Mouse (Mus musculus) CH12.LX (cell line): Measurements from ENCODE around the gene Gm28047. TPM values are rescaled to one million over a fixed set of nuclear protein-coding genes. Genes with fewer than 3 reads are reported as not detected.

Experiments used
- DNase-seq: peaks from one replicate; pipeline ENCODE4 v3.0.0-alpha.2; 2013; ENCODE audit errors: extremely low read depth
- H3K27ac ChIP-seq: 2 replicates; pipeline ENCODE4 v1.5.1; 2012; ENCODE audit warnings: low read depth, mild to moderate bottlenecking, control low read depth, moderate library complexity; ENCODE audit not compliant: insufficient read depth
- H3K27me3 ChIP-seq: replicated peaks from 2 replicates; pipeline ENCODE3; 2012; ENCODE audit warnings: inconsistent platforms
- H3K36me3 ChIP-seq, 2 experiments: replicated peaks in 1 of 2; 2 replicates each; pipeline versions ENCODE3 to v1.6.1; 2012; ENCODE audit warnings: inconsistent platforms in 1 of 2, low read length in 1 of 2, mild to moderate bottlenecking in 1 of 2, mixed read lengths in 1 of 2, moderate library complexity in 1 of 2; ENCODE audit not compliant: control insufficient read depth in 1 of 2, insufficient read depth in 1 of 2
- H3K4me1 ChIP-seq, 2 experiments: 2 replicates each; pipeline ENCODE4 v1.6.1; 2012; ENCODE audit warnings: inconsistent platforms in 1 of 2, moderate library complexity in 1 of 2; ENCODE audit not compliant: insufficient read depth in 2 of 2, control insufficient read depth in 1 of 2
- H3K4me2 ChIP-seq: 2 replicates; pipeline ENCODE4 v1.6.1; 2012; ENCODE audit warnings: low read depth, mild to moderate bottlenecking, control low read depth; ENCODE audit not compliant: poor library complexity, insufficient read depth, severe bottlenecking
- H3K4me3 ChIP-seq, 3 experiments: fragments of 150-350 bp in 1 of 3; sonication (generic) in 1 of 3; replicated peaks in 1 of 3; 2 replicates each; pipeline versions ENCODE3 to v1.5.1; 2011 to 2012; ENCODE audit warnings: low read depth in 2 of 3, low read length in 2 of 3, mild to moderate bottlenecking in 2 of 3, moderate library complexity in 2 of 3, control low read depth in 1 of 3, improper control_type of control experiment in 1 of 3, inconsistent platforms in 1 of 3, mixed read lengths in 1 of 3; ENCODE audit not compliant: poor library complexity in 1 of 3
- H3K79me2 ChIP-seq: replicated peaks from 2 replicates; pipeline ENCODE4 v1.6.1; 2012; ENCODE audit warnings: mild to moderate bottlenecking, moderate library complexity; ENCODE audit not compliant: control insufficient read depth, poor library complexity, insufficient read depth, severe bottlenecking; ENCODE audit errors: extremely low read depth
- H3K9ac ChIP-seq: 2 replicates; pipeline ENCODE4 v1.6.1; 2012; ENCODE audit warnings: low read depth, mild to moderate bottlenecking, control low read depth, moderate library complexity; ENCODE audit not compliant: insufficient read depth
- H3K9me3 ChIP-seq: replicated peaks from 2 replicates; pipeline ENCODE3; 2012; ENCODE audit warnings: low read length, inconsistent platforms, mixed read lengths
- BHLHE40 ChIP-seq: IDR thresholded peaks from 2 replicates; pipeline ENCODE4 v1.6.1; 2011; ENCODE audit warnings: mild to moderate bottlenecking, low read depth, low read length, improper control_type of control experiment
- CHD1 ChIP-seq: IDR thresholded peaks from 2 replicates; pipeline ENCODE4 v1.6.1; 2012; ENCODE audit warnings: low read depth, low read length, improper control_type of control experiment, inconsistent platforms
- CTCF ChIP-seq, 2 experiments: IDR thresholded peaks in 1 of 2; conservative IDR thresholded peaks in 1 of 2; 2 replicates each; pipeline ENCODE4 v1.5.1; 2011 to 2012; ENCODE audit warnings: low read depth in 2 of 2, low read length in 2 of 2, improper control_type of control experiment in 1 of 2, inconsistent platforms in 1 of 2, mild to moderate bottlenecking in 1 of 2, moderate library complexity in 1 of 2
- E2F4 ChIP-seq: IDR thresholded peaks from 2 replicates; pipeline ENCODE4 v1.6.1; 2011; ENCODE audit warnings: low read depth, low read length, improper control_type of control experiment; ENCODE audit not compliant: insufficient replicate concordance
- GABPA ChIP-seq: IDR thresholded peaks from 2 replicates; pipeline ENCODE4 v1.6.1; 2012; ENCODE audit warnings: low read depth, low read length, improper control_type of control experiment, inconsistent platforms; ENCODE audit not compliant: insufficient replicate concordance
- IRF4 ChIP-seq: IDR thresholded peaks from 2 replicates; pipeline ENCODE4 v1.6.1; 2014; ENCODE audit warnings: low read depth, mild to moderate bottlenecking, inconsistent platforms, low read length, improper control_type of control experiment
- JUN ChIP-seq: IDR thresholded peaks from 2 replicates; pipeline ENCODE4 v1.6.1; 2011; ENCODE audit warnings: low read depth, mild to moderate bottlenecking, low read length, improper control_type of control experiment, moderate library complexity; ENCODE audit not compliant: insufficient read depth
- JUND ChIP-seq: conservative IDR thresholded peaks from 2 replicates; pipeline ENCODE4 v1.6.1; 2011; ENCODE audit warnings: low read depth, low read length, improper control_type of control experiment
- MAFK ChIP-seq: IDR thresholded peaks from 2 replicates; pipeline ENCODE4 v1.6.1; 2011; ENCODE audit warnings: low read length, improper control_type of control experiment; ENCODE audit not compliant: insufficient replicate concordance
- MAX ChIP-seq: IDR thresholded peaks from 2 replicates; pipeline ENCODE4 v1.6.1; 2011; ENCODE audit warnings: low read length, improper control_type of control experiment
- MXI1 ChIP-seq: IDR thresholded peaks from 2 replicates; pipeline ENCODE4 v1.6.1; 2011; ENCODE audit warnings: mild to moderate bottlenecking, low read depth, low read length, improper control_type of control experiment
- NELFE ChIP-seq: IDR thresholded peaks from 2 replicates; pipeline ENCODE4 v1.6.1; 2011; ENCODE audit warnings: low read depth, low read length, improper control_type of control experiment
- RCOR1 ChIP-seq: conservative IDR thresholded peaks from 2 replicates; pipeline ENCODE4 v1.6.1; 2012; ENCODE audit warnings: low read depth, mild to moderate bottlenecking, inconsistent platforms, low read length, improper control_type of control experiment
- SMC3 ChIP-seq: IDR thresholded peaks from 2 replicates; pipeline ENCODE4 v1.6.1; 2011; ENCODE audit warnings: low read depth, low read length, improper control_type of control experiment
- UBTF ChIP-seq: IDR thresholded peaks from 2 replicates; pipeline ENCODE4 v1.6.1; 2012; ENCODE audit warnings: low read depth, mild to moderate bottlenecking, inconsistent platforms, low read length, improper control_type of control experiment, moderate library complexity
- USF2 ChIP-seq: conservative IDR thresholded peaks from 2 replicates; pipeline ENCODE4 v1.6.1; 2011; ENCODE audit warnings: low read depth, low read length, improper control_type of control experiment
- ZKSCAN1 ChIP-seq: IDR thresholded peaks from 2 replicates; pipeline ENCODE4 v1.6.1; 2012; ENCODE audit warnings: low read depth, inconsistent platforms, low read length, improper control_type of control experiment, borderline replicate concordance
- dilution Hi-C: fragments of 300-500 bp; cut with MboI; formaldehyde crosslinking; loops from 2 replicates; pipeline ENCODE4 v1.14.3; 2020; ENCODE audit warnings: low sequenced_read_pairs; ENCODE audit not compliant: extremely low pct_unique_long_range_greater_than_20kb, extremely low pct_ligation_motif_present
- in situ Hi-C: fragments of 300-500 bp; cut with MboI; formaldehyde crosslinking; loops from 3 replicates; pipeline ENCODE4 v1.14.3; 2019; ENCODE audit warnings: low sequenced_read_pairs, low pct_ligation_motif_present, low pct_unique_long_range_greater_than_20kb, mixed read lengths
- polyA plus RNA-seq: library from polyadenylated mRNA; unstranded; fragments of >175 nt; gene quantifications from 2 replicates; pipeline ENCODE4 v1.2.1, GENCODE M21; 2012; ENCODE audit warnings: low read depth; ENCODE audit not compliant: insufficient read length
- total RNA-seq, 2 experiments: library from RNA; depleted of rRNA; stranded (reverse); fragments of 300-350 nt in 1 of 2; fragments of >200 nt in 1 of 2; gene quantifications; 2 replicates each; pipeline ENCODE4 v1.2.3; 2012 to 2014

The Gm28047 gene
- total and polyA plus RNA-seq, 3 experiments = not detected

DNA sequence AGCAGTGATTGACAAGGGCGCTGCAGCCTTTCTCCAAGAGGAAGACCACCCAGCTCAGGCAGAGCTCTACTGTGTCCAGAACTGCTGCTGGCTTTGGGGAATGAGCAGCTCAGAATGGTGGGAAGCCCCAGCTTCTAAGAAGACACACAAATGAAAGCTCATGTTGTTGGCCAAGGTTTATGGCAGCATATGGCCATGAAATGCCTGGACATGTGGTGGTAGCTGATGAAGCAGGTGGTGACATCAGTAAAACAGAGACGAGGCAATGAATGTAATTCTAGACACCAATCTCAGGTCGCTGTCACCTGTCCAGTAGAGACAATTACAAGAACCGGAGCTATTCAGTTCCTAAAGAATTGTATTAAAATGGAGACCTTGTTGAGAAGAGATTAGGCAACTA, 80.1 kb downstream of the Gm28047 start:
- dilution Hi-C loops = no loop called here
- H3K4me3 ChIP-seq = no peak overlapping the region
- TF ChIP-seq IRF4 (no peak), MAX (no peak), JUN (no peak), SMC3 (no peak), NELFE (no peak), RCOR1 (no peak), USF2 (no peak), MAFK (no peak), E2F4 (no peak), CHD1 (no peak), MXI1 (no peak), JUND (no peak), CTCF (conservative IDR thresholded peaks at IDR 0.05 in 1 of 2, IDR thresholded peaks at IDR 0.05 in 1 of 2; ENCODE audit: low read depth in 2 of 2, low read length in 2 of 2) (no peak), BHLHE40 (no peak), GABPA (no peak), UBTF (no peak)
- H3K36me3 ChIP-seq = peaks cover 49 to 74% of the 10 kb centered on the region in 2 experiments
- no peaks in the 10 kb centered on the region for H3K79me2 ChIP-seq
- no peak overlapping the region for H3K9ac ChIP-seq
- no peak overlapping the region for H3K4me2 ChIP-seq
- H3K4me1 ChIP-seq = no peaks in the 10 kb centered on the region
- in situ Hi-C loops = loop anchor here (10.0 kb wide), 1 partner anchor 120 kb away; no protein-coding TSS in a partner anchor
- no peak for DNase-seq
- no peak overlapping the region for H3K27ac ChIP-seq
- H3K9me3 ChIP-seq = no peaks in the 10 kb centered on the region
- no peaks in the 10 kb centered on the region for H3K27me3 ChIP-seq

DNA sequence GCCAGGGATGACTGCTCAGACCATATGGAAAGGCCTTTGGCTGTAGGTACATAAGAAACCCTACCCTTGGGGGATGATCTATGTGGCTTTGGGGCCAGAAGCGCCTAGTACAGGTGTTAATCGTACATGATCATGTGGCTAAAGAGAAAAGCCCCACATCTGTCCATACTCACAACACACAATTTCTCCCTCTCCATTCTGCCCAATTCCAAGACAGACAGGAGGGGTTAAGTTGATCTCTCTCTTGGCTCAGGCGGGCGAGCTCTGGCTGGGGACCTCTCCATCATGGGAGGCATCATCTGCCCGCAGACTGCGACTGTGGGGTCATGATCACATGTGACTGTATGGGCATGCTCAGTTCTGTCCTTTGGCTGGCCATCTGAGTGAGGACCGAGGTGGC, 90.9 kb downstream of the Gm28047 start:
- DNase-seq = no peak
- Histone ChIP-seq H3K9ac (no peak overlapping the region), H3K27me3 (no peaks in the 10 kb centered on the region), H3K36me3 (peaks cover 36 to 87% of the 10 kb centered on the region in 2 experiments), H3K27ac (no peak overlapping the region), H3K79me2 (no peaks in the 10 kb centered on the region), H3K4me3 (no peak overlapping the region), H3K4me2 (no peak overlapping the region), H3K9me3 (no peaks in the 10 kb centered on the region), H3K4me1 (peaks cover 0 to 8% of the 10 kb centered on the region in 2 experiments; a peak in 1 of 4 replicates)
- dilution Hi-C loops (no loop called here), in situ Hi-C loops (no loop called here)
- TF ChIP-seq IRF4 (no peak), GABPA (no peak), ZKSCAN1 (no peak)
